Mouse (Mus musculus): ENCODE measurements at regions not wholly inside any gene's neighbourhood (a gene's known extent, or its start where the extent isn't known, plus 50 kb on each side); places are given as distances from the start of the nearest gene placed in this dataset.

DNA sequence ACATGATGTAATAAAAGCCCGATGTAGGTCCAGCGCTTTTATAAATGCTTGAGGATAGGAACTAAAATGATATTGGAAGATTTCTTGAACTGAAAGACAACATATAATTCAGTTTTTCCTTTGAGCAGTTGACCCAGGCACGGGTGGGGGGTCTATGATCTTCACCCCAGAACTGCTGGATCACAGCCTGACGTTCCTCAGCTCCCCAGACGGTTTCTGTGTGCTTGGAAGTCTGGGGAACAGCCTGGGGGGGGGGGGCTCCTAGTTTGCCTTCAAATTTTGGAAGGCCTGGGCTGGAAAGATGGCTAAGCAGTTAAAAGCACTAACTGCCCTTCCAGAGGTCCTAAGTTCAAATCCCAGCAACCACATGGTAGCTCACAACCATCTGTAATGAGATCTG lies 96.3 kb upstream of the Oxgr1 start:
- TF ChIP-seq CTCF (conservative IDR thresholded peaks at IDR 0.05; ENCODE audit: low read length), result no peak
- no peak for TF ChIP-seq POU5F1 (IDR thresholded peaks at IDR 0.05; ENCODE audit: borderline replicate concordance, low read length)

Measured in E14TG2a.4 (cell line).